Mouse (Mus musculus) MEL (cell line): ENCODE data around the gene Treh. TPM values are rescaled to one million over a fixed set of nuclear protein-coding genes. Genes with fewer than 3 reads are reported as not detected.

ENCODE experiments used
- DNase-seq: peaks from one replicate; pipeline ENCODE4 v3.0.0; 2011; ENCODE audit warnings: low read depth, low spot score
- H3K27ac ChIP-seq: 2 replicates; pipeline ENCODE4 v1.5.1; 2012; ENCODE audit warnings: low read depth, mild to moderate bottlenecking, control low read depth, low read length, moderate library complexity; ENCODE audit not compliant: control insufficient read depth
- H3K27me3 ChIP-seq, 2 experiments: fragments of 150-350 bp in 1 of 2; sonication (generic) in 1 of 2; 2 replicates each; pipeline ENCODE4 v1.6.1; 2012; ENCODE audit warnings: low read length in 2 of 2, mild to moderate bottlenecking in 2 of 2, improper control_type of control experiment in 1 of 2, moderate library complexity in 1 of 2; ENCODE audit not compliant: insufficient read depth in 2 of 2, control insufficient read depth in 1 of 2
- H3K36me3 ChIP-seq, 2 experiments: 2 replicates each; pipeline ENCODE4 v1.6.1; 2012 to 2014; ENCODE audit warnings: low read length in 2 of 2, improper control_type of control experiment in 1 of 2, inconsistent platforms in 1 of 2, mild to moderate bottlenecking in 1 of 2; ENCODE audit not compliant: insufficient read depth in 2 of 2, control insufficient read depth in 1 of 2
- H3K4me1 ChIP-seq, 2 experiments: fragments of 150-350 bp in 1 of 2; sonication (generic) in 1 of 2; 2 replicates each; pipeline ENCODE4 v1.6.1; 2012; ENCODE audit warnings: low read length in 2 of 2, improper control_type of control experiment in 1 of 2, mild to moderate bottlenecking in 1 of 2; ENCODE audit not compliant: insufficient read depth in 2 of 2, control insufficient read depth in 1 of 2
- H3K4me3 ChIP-seq, 2 experiments: fragments of 150-350 bp in 1 of 2; sonication (generic) in 1 of 2; 2 replicates each; pipeline ENCODE4 v1.5.1; 2012; ENCODE audit warnings: low read depth in 2 of 2, low read length in 2 of 2, mild to moderate bottlenecking in 2 of 2, moderate library complexity in 2 of 2, control low read depth in 1 of 2, improper control_type of control experiment in 1 of 2; ENCODE audit not compliant: control insufficient read depth in 1 of 2, insufficient read depth in 1 of 2
- H3K79me2 ChIP-seq: 2 replicates; pipeline ENCODE4 v1.6.1; 2012; ENCODE audit warnings: mild to moderate bottlenecking, low read length, moderate library complexity; ENCODE audit not compliant: control insufficient read depth, poor library complexity, insufficient read depth
- H3K9ac ChIP-seq: 2 replicates; pipeline ENCODE4 v1.6.1; 2012; ENCODE audit warnings: low read depth, mild to moderate bottlenecking, control low read depth, low read length, moderate library complexity; ENCODE audit not compliant: control insufficient read depth, poor library complexity, severe bottlenecking
- H3K9me3 ChIP-seq: fragments of 150-350 bp; sonication (generic); replicated peaks from 2 replicates; pipeline ENCODE4 v1.6.1; 2012; ENCODE audit warnings: mild to moderate bottlenecking, low read length, improper control_type of control experiment, moderate library complexity; ENCODE audit not compliant: insufficient read depth
- E2F4 ChIP-seq: IDR thresholded peaks from 2 replicates; pipeline ENCODE4 v1.6.1; 2011; ENCODE audit warnings: low read depth, low read length, improper control_type of control experiment, borderline replicate concordance
- ELF1 ChIP-seq: IDR thresholded peaks from 2 replicates; pipeline ENCODE4 v1.6.1; 2014; ENCODE audit warnings: low read depth, mild to moderate bottlenecking, inconsistent platforms, low read length, improper control_type of control experiment, moderate library complexity
- ETS1 ChIP-seq: IDR thresholded peaks from 2 replicates; pipeline ENCODE4 v1.6.1; 2012; ENCODE audit warnings: low read depth, mild to moderate bottlenecking, inconsistent platforms, low read length, improper control_type of control experiment, moderate library complexity
- GABPA ChIP-seq: IDR thresholded peaks from 2 replicates; pipeline ENCODE4 v1.6.1; 2012; ENCODE audit warnings: low read depth, mild to moderate bottlenecking, inconsistent platforms, low read length, improper control_type of control experiment, moderate library complexity
- GATA1 ChIP-seq: IDR thresholded peaks from 2 replicates; pipeline ENCODE4 v1.6.1; 2011; ENCODE audit warnings: low read depth, low read length, improper control_type of control experiment
- JUND ChIP-seq: IDR thresholded peaks from 2 replicates; pipeline ENCODE4 v1.6.1; 2011; ENCODE audit warnings: low read depth, mild to moderate bottlenecking, improper control_type of control experiment, low read length
- KAT2A ChIP-seq: conservative IDR thresholded peaks from 2 replicates; pipeline ENCODE4 v1.6.1; 2012; ENCODE audit warnings: low read depth, low read length, improper control_type of control experiment, inconsistent platforms
- MAFK ChIP-seq: IDR thresholded peaks from 2 replicates; pipeline ENCODE4 v1.6.1; 2011; ENCODE audit warnings: low read depth, mild to moderate bottlenecking, low read length, improper control_type of control experiment, borderline replicate concordance
- MAX ChIP-seq: IDR thresholded peaks from 2 replicates; pipeline ENCODE4 v1.6.1; 2011; ENCODE audit warnings: low read length, improper control_type of control experiment
- MEF2A ChIP-seq: IDR thresholded peaks from 2 replicates; pipeline ENCODE4 v1.6.1; 2014; ENCODE audit warnings: low read depth, mild to moderate bottlenecking, inconsistent platforms, low read length, improper control_type of control experiment; ENCODE audit not compliant: poor library complexity, insufficient replicate concordance, severe bottlenecking; ENCODE audit errors: extremely low read depth
- MYB ChIP-seq: IDR thresholded peaks from 2 replicates; pipeline ENCODE4 v1.6.1; 2011; ENCODE audit warnings: mild to moderate bottlenecking, low read depth, low read length, improper control_type of control experiment
- NRF1 ChIP-seq: IDR thresholded peaks from 2 replicates; pipeline ENCODE4 v1.6.1; 2014; ENCODE audit warnings: low read depth, mild to moderate bottlenecking, inconsistent platforms, low read length, improper control_type of control experiment, moderate library complexity; ENCODE audit not compliant: poor library complexity, insufficient read depth, severe bottlenecking
- TBP ChIP-seq: IDR thresholded peaks from 2 replicates; pipeline ENCODE4 v1.8.0; 2011; ENCODE audit warnings: low read depth, low read length, improper control_type of control experiment
- TCF12 ChIP-seq: IDR thresholded peaks from 2 replicates; pipeline ENCODE4 v1.6.1; 2014; ENCODE audit warnings: low read depth, mild to moderate bottlenecking, inconsistent platforms, low read length, improper control_type of control experiment, moderate library complexity
- UBTF ChIP-seq: IDR thresholded peaks from 2 replicates; pipeline ENCODE4 v1.6.1; 2012; ENCODE audit warnings: low read depth, mild to moderate bottlenecking, inconsistent platforms, low read length, improper control_type of control experiment, moderate library complexity, borderline replicate concordance; ENCODE audit not compliant: insufficient read depth
- USF1 ChIP-seq: IDR thresholded peaks from 2 replicates; pipeline ENCODE4 v1.6.1; 2014; ENCODE audit warnings: low read depth, mild to moderate bottlenecking, inconsistent platforms, low read length, improper control_type of control experiment, moderate library complexity
- USF2 ChIP-seq, 2 experiments: IDR thresholded peaks; 2 replicates each; pipeline ENCODE4 v1.6.1; 2011 to 2012; ENCODE audit warnings: improper control_type of control experiment in 2 of 2, low read length in 2 of 2, borderline replicate concordance in 1 of 2, inconsistent platforms in 1 of 2, low read depth in 1 of 2, mild to moderate bottlenecking in 1 of 2; ENCODE audit not compliant: insufficient read depth in 1 of 2
- polyA plus RNA-seq, 2 experiments: library from polyadenylated mRNA; stranded (reverse) in 1 of 2; unstranded in 1 of 2; fragments of >175 nt in 1 of 2; fragments of >200 nt in 1 of 2; gene quantifications; 2 replicates each; pipeline versions ENCODE4 v1.2.1 to v1.2.4; 2012; ENCODE audit warnings: low replicate concordance in 2 of 2, low read depth in 1 of 2; ENCODE audit not compliant: insufficient read length in 2 of 2, insufficient read depth in 1 of 2, missing spikeins in 1 of 2
- total RNA-seq: library from RNA; depleted of rRNA; stranded (reverse); fragments of 300-350 nt; gene quantifications from 2 replicates; pipeline ENCODE4 v1.2.3, GENCODE M21; 2012

Treh gene
- total and polyA plus RNA-seq, 3 experiments = not detected

- no peak for DNase-seq
- no peak overlapping the region for H3K9ac ChIP-seq
- H3K79me2 ChIP-seq = no peaks in the 10 kb centered on the region
- TF ChIP-seq ETS1 = no peak
- no peak for TF ChIP-seq MEF2A
- TF ChIP-seq GATA1 = no peak
- no peak for TF ChIP-seq NRF1
- H3K9me3 ChIP-seq = no peaks in the 10 kb centered on the region
- H3K4me3 ChIP-seq = no peak overlapping the region
- no peak overlapping the region for H3K27ac ChIP-seq
- peaks cover 0 to 3% of the 10 kb centered on the region in 2 experiments; a peak in 1 of 4 replicates for H3K4me1 ChIP-seq
- H3K27me3 ChIP-seq = no peaks in the 10 kb centered on the region
- H3K36me3 ChIP-seq = no peaks in the 10 kb centered on the region
Measured at GRCm38 (mm10) chr9:44691671-44692520, 18.9 kb downstream of the Treh start.

- H3K27ac ChIP-seq = no peak overlapping the region
- no peaks in the 10 kb centered on the region for H3K79me2 ChIP-seq
- no peak for TF ChIP-seq E2F4
- TF ChIP-seq MEF2A = no peak
- no peak for TF ChIP-seq GATA1
- no peak for TF ChIP-seq ELF1
- no peak for TF ChIP-seq MYB
- no peak for TF ChIP-seq KAT2A
- no peak for TF ChIP-seq USF1
- TF ChIP-seq TCF12 = no peak
- no peak for TF ChIP-seq UBTF
- no peak for TF ChIP-seq MAX
- no peak for TF ChIP-seq JUND
- TF ChIP-seq TBP = no peak
- TF ChIP-seq MAFK = no peak
- TF ChIP-seq USF2 (IDR thresholded peaks at IDR 0.05; ENCODE audit: borderline replicate concordance in 1 of 2, insufficient read depth in 1 of 2, low read depth in 1 of 2, low read length in 2 of 2) = no peak
- TF ChIP-seq GABPA = no peak
- no peak for TF ChIP-seq NRF1
- no peak for DNase-seq
- no peak overlapping the region for H3K9ac ChIP-seq
- H3K36me3 ChIP-seq = no peaks in the 10 kb centered on the region
- H3K4me3 ChIP-seq = no peak overlapping the region
- no peaks in the 10 kb centered on the region for H3K9me3 ChIP-seq
- no peaks in the 10 kb centered on the region for H3K27me3 ChIP-seq
- peaks cover 0 to 3% of the 10 kb centered on the region in 2 experiments; a peak in 1 of 4 replicates for H3K4me1 ChIP-seq
Measured at GRCm38 (mm10) chr9:44693071-44693470, 20.0 kb downstream of the Treh start.
